Mouse (Mus musculus): ENCODE results near the gene Aup1.

- no peak for TF ChIP-seq POLR2A (IDR thresholded peaks at IDR 0.05; ENCODE audit: low read depth, low read length)
- TF ChIP-seq CTCF (IDR thresholded peaks at IDR 0.05; ENCODE audit: borderline replicate concordance, insufficient read depth, low read length), result no peak
Observed at GRCm38 (mm10) chr6:83092416-83093127, 38.3 kb downstream of the Aup1 start.

All from embryonic fibroblast, embryonic 13.5 days (primary cell).